Mouse (Mus musculus): ENCODE measurements at regions not wholly inside any gene's neighbourhood (a gene's known extent, or its start where the extent isn't known, plus 50 kb on each side); places are given as distances from the start of the nearest gene placed in this dataset.

DNA sequence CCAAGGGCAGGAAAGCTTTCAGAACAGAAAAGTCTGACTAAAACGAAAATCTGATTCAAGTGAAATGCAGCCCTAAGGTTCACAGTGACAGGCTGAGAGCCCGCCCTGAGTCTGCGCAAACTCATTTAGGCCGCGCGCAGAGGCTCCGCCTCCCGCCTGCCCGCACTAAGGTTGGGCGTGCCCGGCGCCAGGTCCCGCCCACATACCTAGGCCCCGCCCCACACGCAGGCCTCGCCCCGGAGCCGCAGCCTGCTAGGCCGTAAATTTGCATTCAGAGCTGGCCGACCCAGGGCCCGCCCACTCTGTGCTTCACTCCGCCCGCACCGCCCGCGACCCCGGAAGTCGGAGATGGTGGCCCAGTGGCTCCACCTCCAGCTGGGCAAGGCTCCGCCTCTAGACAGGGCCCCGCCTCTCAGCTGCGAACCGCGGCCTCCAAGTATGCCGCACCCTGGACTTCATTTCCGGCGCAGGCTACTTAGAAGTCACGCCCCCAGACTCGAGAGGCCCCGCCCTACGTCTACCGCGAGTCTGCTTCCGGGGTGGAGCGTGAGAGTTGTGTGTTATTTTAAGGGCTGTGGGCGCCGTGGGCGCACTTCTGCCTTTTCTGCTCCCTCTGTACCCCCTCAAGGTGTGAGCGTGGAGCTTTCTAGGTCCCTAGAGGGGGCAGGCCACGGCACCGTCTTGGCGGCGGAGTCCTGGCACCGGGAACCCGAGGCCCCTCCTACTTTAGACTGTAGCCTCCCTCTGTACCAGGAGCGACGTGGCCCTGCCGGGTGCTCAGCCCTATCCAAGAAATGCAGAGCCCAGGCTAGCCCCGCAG, 52.3 kb upstream of the Wnt7b start:
- DNase-seq (ENCODE audit: low spot score in 2 of 2): peak; percentile 99

- DNase-seq (ENCODE audit: low spot score in 2 of 2): no peak
Measured at GRCm38 (mm10) chr15:85635425-85635824, 53.2 kb upstream of the Wnt7b start.

DNA sequence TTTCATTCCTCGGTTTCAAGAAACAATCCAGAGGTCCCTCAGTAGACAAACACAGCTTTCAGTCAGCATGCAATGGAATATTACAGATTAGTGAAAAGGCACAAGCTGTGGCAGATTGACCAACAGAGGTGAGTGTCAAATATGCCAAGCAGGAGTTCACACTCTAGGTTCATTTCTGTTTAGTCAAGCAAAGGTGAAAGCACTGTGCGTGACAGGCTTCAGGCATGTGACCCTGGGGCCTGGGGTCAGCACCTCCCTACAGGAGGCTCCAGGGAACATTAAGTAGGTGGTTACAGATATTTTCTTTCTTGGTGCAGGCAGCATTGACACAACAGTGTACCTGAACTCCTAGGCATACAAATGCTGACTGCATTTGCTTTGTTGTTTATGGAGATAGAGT, 57.3 kb upstream of the Wnt7b start:
- DNase-seq (ENCODE audit: low spot score in 2 of 2): no peak

DNA sequence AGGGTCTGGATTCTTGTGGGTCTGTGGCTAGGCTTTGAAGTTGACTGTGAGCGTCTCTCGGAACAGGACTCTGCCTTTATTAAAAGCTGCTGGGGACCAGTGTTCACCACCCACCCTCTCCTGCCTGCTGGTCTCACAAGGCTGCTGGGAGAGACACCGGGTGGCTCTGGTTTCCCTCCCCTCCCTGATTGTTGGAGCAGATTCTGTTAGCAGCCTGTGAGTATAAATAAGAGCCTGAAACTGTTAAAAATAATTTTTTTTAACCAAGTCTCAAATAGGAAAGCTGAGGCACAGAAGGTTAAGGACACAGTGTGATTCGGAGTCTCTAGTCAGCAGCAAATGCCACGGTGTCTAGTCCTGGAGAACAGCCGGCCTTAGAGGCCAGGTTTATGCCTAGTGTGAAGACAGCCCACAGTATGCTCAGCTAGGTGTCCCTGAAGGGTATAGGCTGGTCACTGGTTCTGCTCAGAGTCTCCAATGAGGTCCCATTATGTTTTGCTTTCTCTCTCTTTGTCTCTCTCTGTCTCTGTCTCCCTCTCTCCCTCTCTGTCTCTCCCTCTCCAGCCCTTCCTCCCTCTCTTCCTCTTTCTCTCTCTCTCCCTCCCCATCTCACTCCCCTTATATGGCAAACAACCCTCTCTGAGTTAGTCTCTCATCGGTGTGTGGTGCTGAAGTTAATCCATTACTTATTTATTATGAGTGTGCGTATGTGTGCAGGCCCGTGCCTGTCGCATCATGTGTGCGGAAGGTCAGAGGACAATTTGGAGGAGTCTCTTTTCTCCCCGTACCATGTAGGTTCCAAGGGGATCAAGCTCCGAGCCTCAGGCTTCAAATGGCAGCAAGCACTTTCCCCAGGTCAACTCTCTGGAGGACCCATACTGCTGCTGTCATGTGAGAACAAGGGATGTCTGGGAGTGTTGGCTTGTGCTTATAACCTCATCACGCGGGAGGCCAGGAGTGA, 59.1 kb upstream of the Wnt7b start:
- no peak for DNase-seq (ENCODE audit: low spot score in 2 of 2)

DNA sequence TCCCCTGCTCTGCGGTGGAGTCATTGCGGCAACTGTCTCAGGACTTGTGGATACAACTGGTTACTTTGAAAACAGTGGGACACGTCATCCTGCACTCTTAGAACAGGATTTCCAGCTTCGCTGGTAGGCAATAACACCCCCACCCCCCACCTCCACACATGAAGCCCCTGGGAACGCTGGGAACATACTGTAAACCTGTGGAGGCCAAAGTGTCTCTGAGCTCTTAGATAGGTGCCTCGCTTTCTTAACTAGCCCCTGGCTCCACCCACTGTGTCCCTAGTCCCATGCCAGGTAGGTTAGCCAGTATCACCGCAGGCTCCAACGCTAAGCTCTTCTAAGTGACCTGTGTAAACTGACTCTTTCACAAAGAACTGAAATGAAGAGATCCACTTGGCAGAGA, 63.1 kb upstream of the Wnt7b start:
- no peak for DNase-seq (ENCODE audit: low spot score in 2 of 2)

GRCm38 (mm10) chr15:85645971-85646638, 63.8 kb upstream of the Wnt7b start:
- no peak for DNase-seq (ENCODE audit: low spot score in 2 of 2)

- DNase-seq (ENCODE audit: low spot score in 2 of 2): no peak
Measured at GRCm38 (mm10) chr15:85646639-85647277, 64.5 kb upstream of the Wnt7b start.

DNA sequence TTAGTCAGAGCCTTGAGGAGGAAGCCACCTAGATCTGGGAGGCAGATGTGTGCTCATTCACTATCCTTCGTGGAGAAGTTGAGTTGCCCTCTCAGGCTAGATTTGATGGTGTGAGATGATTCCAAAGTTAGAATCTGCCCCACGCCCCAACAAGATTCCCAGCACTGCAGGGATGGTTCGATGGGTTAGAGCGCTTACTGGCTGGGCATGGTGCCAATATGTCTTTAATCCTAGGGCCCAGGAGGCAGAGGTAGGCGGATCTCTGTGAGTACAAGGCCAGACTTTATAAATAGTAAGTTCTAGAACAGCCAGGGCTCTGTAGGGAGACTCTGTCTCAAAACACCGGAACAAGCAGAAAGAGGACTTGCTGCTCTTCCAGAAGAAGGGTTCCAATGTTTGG, 65.3 kb upstream of the Wnt7b start:
- no peak for DNase-seq (ENCODE audit: low spot score in 2 of 2)

GRCm38 (mm10) chr15:85650241-85650640, 68.0 kb upstream of the Wnt7b start:
- DNase-seq (ENCODE audit: low spot score in 2 of 2): no peak

GRCm38 (mm10) chr15:85651718-85652420, 69.6 kb upstream of the Wnt7b start:
- no peak for DNase-seq (ENCODE audit: low spot score in 2 of 2)

DNA sequence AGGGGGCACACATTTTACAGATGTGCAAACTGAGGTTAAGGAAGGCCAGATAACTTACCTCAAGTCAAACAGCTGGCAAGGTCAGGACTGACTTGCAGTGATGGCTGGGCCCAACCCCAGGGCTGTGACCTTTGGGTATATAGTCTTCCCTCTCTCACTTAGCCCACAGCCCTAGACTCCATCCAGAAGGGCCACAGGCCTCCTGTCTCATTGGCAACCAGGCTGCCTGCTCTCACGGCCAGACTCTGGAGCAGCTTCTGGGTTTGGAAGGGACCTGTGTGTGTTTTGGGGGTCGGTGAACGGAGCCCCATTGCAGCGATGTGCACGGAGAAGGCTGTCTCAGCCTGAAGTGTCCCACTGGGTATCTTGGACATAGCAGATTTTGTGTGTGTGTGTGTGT, 70.2 kb upstream of the Wnt7b start:
- DNase-seq (ENCODE audit: low spot score in 2 of 2): no peak

DNA sequence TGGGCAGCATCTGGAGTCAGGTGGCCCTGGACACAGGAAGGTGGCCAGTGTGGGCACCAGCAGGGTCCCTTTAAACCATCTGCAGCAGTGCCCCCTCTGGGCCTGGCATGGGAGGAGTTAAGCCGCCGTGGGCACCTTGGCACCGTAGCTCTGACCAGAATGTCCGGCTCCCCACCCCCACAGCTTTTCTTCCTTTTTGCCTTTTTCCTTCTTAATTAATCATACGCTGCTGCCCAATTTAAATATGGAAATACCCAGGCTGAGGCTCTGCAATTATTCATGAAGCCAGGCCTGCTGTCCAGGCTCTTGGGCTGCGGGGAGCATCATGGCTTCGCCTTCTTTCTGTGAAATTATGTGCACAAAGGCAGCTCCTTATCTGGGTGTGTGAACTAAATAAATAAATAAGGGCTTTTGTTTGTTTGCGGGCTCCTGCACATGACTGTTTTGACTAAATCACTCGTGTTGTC, 70.6 kb upstream of the Wnt7b start:
- peak; percentile 59 to 76 for DNase-seq (ENCODE audit: low spot score in 2 of 2)

DNA sequence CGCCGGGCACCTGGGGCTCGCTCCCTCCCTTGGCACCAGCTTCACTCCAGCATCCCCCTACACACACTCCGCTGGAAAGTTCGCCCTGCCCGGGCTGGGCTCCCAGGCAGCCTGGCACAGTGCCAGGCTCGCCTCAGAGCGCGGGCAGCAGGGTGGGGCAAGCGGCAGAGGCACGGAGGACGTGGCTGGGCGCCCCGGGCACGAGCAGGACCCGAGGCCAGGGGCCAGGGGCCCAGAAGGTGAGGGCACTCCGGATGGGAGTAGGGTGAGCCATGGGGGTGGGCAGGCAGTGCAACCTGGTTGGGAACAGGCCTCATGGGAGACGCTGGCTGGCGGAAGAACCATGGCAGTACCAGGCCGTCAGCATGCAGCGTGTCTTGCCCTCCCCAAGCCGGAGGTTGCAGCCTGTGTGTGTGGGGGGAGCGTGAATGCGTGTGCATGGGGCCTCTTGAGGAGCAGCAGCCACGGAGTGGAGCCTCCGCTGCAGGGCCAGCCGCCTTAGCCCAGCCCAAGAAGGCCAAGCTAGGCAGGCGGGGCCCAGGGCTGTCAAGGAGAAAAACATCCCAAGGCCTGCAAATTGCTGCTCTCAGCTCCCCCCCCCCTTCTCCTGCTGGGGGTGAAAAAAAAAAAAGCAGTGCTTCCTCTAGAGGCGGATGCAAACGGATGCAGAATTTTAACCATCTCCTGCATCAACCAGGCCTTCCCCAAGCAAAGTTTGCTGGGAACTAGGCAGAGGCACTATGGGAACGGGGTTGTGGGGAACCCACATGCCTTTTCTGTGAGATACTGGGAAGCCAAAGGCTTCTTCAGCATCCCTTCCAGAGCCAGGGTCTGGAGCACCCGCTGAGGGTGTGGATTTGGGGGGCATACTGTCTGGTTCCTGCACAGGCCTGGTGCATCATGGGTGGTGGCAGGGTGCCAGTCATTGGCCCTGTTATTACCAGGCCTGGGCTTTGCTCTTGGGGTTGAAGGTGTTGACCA, 71.4 kb upstream of the Wnt7b start:
- peak; percentile 79 for DNase-seq (ENCODE audit: low spot score in 2 of 2)

DNA sequence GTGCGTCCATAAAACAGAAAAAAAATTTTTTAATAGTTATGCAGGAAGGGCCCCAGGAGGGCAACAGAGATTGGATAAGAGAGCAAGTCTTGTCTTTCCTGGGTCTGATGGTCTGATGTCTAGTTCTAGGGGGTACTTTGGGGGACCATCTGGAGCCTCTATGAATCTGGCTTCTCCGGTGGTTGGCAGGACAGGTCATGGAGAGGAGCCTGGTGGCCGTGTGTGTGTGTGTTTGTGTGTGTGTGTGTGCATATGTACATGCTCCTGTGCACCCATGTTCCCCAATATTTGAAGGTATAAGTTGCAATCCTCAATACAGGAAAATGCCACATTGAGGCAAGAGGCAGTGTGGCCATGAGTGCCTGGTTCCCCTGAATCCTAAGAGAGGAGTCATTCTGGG, 72.5 kb upstream of the Wnt7b start:
- DNase-seq (ENCODE audit: low spot score in 2 of 2): no peak

GRCm38 (mm10) chr15:85655751-85656167, 73.5 kb upstream of the Wnt7b start:
- DNase-seq (ENCODE audit: low spot score in 2 of 2): peak; percentile 70

DNA sequence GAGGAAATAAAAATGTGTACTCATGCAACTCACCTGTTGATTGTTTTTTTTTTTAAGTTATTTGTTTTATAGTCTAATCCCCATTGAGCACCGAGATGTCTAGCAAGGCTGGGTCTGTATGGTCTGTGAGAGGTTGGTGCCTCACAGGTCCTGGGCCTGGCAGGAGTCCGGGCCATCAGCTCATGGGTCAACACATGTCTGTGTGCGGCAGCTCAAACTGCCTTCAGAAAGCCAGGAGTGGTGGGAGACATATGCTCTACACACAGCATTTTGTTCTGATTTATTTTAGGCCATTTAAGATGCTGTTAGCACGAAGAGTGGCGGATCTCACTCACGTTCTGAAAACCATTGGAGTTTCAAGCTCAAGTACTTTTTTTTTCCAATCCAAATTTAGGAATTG, 74.6 kb upstream of the Wnt7b start:
- DNase-seq (ENCODE audit: low spot score in 2 of 2): no peak

- DNase-seq (ENCODE audit: low spot score in 2 of 2): no peak
Measured at GRCm38 (mm10) chr15:85657441-85657989, 75.2 kb upstream of the Wnt7b start.

DNA sequence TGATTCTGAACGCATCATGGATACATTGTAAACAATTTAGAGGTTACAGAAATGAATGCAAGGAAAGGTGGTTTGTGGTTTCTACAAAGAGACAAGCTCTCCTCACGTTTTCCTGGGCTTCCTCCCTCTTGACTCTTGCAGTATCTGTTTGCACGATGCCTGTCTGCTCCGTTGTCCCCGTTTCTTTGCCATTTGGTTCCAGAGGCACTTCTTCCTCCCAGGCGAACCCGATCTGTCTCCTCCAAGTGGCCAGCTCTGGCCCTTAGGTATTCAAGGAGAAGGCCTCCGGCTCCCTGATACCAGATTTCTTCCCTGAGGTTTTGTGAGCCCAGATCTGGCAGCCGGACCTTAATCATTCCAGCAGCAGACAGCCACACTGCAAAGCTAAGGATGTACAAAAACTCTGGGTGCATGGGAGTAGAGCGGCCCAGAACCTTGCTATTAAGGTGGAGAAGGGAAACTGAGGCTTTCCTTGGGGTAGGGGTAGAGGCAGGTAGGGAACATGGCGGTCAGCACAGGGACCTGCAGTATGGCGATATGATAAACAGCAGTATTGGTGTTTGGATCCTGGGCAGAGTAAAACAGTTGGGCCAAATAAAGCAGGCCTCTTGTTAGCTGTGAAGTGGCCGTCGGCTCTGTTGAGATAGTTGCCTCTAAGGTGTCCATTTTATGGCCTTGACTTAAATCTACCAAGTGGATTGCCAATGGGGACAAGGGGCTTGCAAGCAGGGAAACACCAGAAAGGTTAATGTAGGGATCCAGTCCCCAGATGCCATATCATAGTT, 76.0 kb upstream of the Wnt7b start:
- DNase-seq (ENCODE audit: low spot score in 2 of 2): no peak

Data from frontal cortex, postnatal 10 days (tissue).